Mouse (Mus musculus): Measurements from ENCODE around the gene Tmem74b.

GRCm38 (mm10) chr2:151715526-151715925 is 13.7 kb downstream of the Tmem74b start:
- TF ChIP-seq CTCF (IDR thresholded peaks at IDR 0.05; ENCODE audit: low read depth, low read length) (no peak), POLR2A (IDR thresholded peaks at IDR 0.05; ENCODE audit: insufficient read depth, low read length) (no peak), EP300 (IDR thresholded peaks at IDR 0.05; ENCODE audit: insufficient read depth, low read depth, low read length) (no peak)
